Comparison of ENCODE assay signal across 14 mouse cellular contexts in the genomic region with DNA sequence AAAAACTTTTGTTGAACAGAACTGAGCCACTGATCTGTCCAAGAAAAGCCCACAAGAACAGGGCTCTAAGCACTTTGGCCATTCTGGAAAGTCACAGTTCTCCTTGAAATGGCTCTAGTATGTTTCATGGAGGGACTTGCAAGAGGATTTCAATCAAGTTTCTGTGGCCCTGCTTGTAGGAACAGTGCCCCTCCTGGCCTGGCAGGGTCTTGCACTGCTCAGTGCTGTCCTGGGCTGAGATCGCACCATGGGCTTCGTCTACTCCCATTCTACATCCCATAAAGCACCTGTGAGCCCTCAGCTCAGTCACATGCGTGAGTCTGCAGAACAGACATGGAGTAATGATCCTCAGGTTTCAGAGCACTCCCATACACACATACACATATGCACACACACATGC.
DNase-seq lines count a peak whose midpoint lies in the region; ATAC-seq and TF ChIP-seq lines count a peak whose summit lies in the region.
"Had no signal": no experiment of that assay in that cellular context is flagged by ENCODE, and none has a peak within 500 bp of the region (broad histone marks: within the 10 kb centered on the region; RNA-seq: fewer than 3 reads in every experiment).

No protein-coding gene starts in this region.

- TF ChIP-seq CTCF in intestine, postnatal 0 days (IDR thresholded peaks at IDR 0.05; ENCODE audit: low read depth) = peak; percentile 56
- peak; percentile 26; the same call in 1 of the 2 replicates for TF ChIP-seq CTCF in testis, adult 2 months (IDR thresholded peaks at IDR 0.05; ENCODE audit: control insufficient read depth, insufficient read depth, insufficient replicate concordance, low read depth, low read length)
- peak; percentile 56 for TF ChIP-seq CTCF in stomach, postnatal 0 days (IDR thresholded peaks at IDR 0.05; ENCODE audit: low read depth)

- H3K4me1 ChIP-seq in intestine, postnatal 0 days (replicated peaks; ENCODE audit: control insufficient read depth, insufficient read depth, low read length) = no peaks in the 10 kb centered on the region
- peaks cover 23% of the 10 kb centered on the region for H3K4me1 ChIP-seq in intestine, embryonic 15.5 days (replicated peaks)
- no peaks in the 10 kb centered on the region for H3K4me1 ChIP-seq in testis, adult 2 months (ENCODE audit: control insufficient read depth, insufficient read depth, low read length)
- peaks cover 2% of the 10 kb centered on the region for H3K4me1 ChIP-seq in stomach, postnatal 0 days (replicated peaks; ENCODE audit: control insufficient read depth, insufficient read depth)
- H3K4me1 ChIP-seq: midbrain, embryonic 13.5 days had no signal

- no peak overlapping the region for H3K9ac ChIP-seq in intestine, postnatal 0 days (ENCODE audit: low read depth, low read length)
- H3K9ac ChIP-seq in intestine, embryonic 15.5 days = no peak overlapping the region
- no peak overlapping the region for H3K9ac ChIP-seq in stomach, postnatal 0 days (ENCODE audit: low read length)
- H3K9ac ChIP-seq: embryonic facial prominence, embryonic 12.5 days; forebrain, embryonic 13.5 days; midbrain, embryonic 13.5 days had no signal

- H3K27me3 ChIP-seq in intestine, postnatal 0 days (replicated peaks; ENCODE audit: control insufficient read depth, insufficient read depth, low read length) = no peaks in the 10 kb centered on the region
- H3K27me3 ChIP-seq in intestine, embryonic 15.5 days (replicated peaks) = no peaks in the 10 kb centered on the region
- no peaks in the 10 kb centered on the region for H3K27me3 ChIP-seq in testis, adult 2 months (ENCODE audit: control insufficient read depth, insufficient read depth, low read length)
- no peaks in the 10 kb centered on the region for H3K27me3 ChIP-seq in stomach, postnatal 0 days (ENCODE audit: control insufficient read depth, insufficient read depth, low read length)
- H3K27me3 ChIP-seq: embryonic facial prominence, embryonic 12.5 days; forebrain, embryonic 13.5 days; midbrain, embryonic 13.5 days had no signal

- H3K27ac ChIP-seq in intestine, postnatal 0 days (ENCODE audit: low read depth, low read length) = no peak overlapping the region
- H3K27ac ChIP-seq in intestine, embryonic 15.5 days = no peak overlapping the region
- no peak overlapping the region for H3K27ac ChIP-seq in testis, adult 2 months (ENCODE audit: control insufficient read depth, insufficient read depth, low read depth, low read length)
- no peak overlapping the region for H3K27ac ChIP-seq in stomach, postnatal 0 days (replicated peaks)
- H3K27ac ChIP-seq: embryonic facial prominence, embryonic 12.5 days; forebrain, embryonic 13.5 days; midbrain, embryonic 13.5 days had no signal

- no peak for ATAC-seq in intestine, postnatal 0 days
- no peak for ATAC-seq in intestine, embryonic 15.5 days
- no peak for ATAC-seq in stomach, postnatal 0 days (ENCODE audit: low FRiP score, low TSS enrichment)
- ATAC-seq: forebrain, embryonic 13.5 days; midbrain, embryonic 13.5 days had no signal

- H3K9me3 ChIP-seq in intestine, postnatal 0 days (ENCODE audit: control insufficient read depth) = no peaks in the 10 kb centered on the region
- no peaks in the 10 kb centered on the region for H3K9me3 ChIP-seq in intestine, embryonic 15.5 days
- no peaks in the 10 kb centered on the region for H3K9me3 ChIP-seq in stomach, postnatal 0 days (ENCODE audit: control insufficient read depth, low read length)
- H3K9me3 ChIP-seq: embryonic facial prominence, embryonic 12.5 days; forebrain, embryonic 13.5 days; midbrain, embryonic 13.5 days had no signal

- no peaks in the 10 kb centered on the region; the same call in 1 of the 2 replicates for H3K36me3 ChIP-seq in intestine, postnatal 0 days (ENCODE audit: control insufficient read depth, insufficient read depth)
- H3K36me3 ChIP-seq in intestine, embryonic 15.5 days = no peaks in the 10 kb centered on the region
- H3K36me3 ChIP-seq in testis, adult 2 months (ENCODE audit: control insufficient read depth, insufficient read depth, low read length) = no peaks in the 10 kb centered on the region
- no peaks in the 10 kb centered on the region for H3K36me3 ChIP-seq in stomach, postnatal 0 days (ENCODE audit: control insufficient read depth, insufficient read depth, low read length)
- H3K36me3 ChIP-seq: midbrain, embryonic 13.5 days had no signal

- no peak overlapping the region for H3K4me3 ChIP-seq in intestine, postnatal 0 days (ENCODE audit: low read depth, low read length)
- no peak overlapping the region for H3K4me3 ChIP-seq in intestine, embryonic 15.5 days (replicated peaks)
- no peak overlapping the region for H3K4me3 ChIP-seq in testis, adult 2 months (ENCODE audit: control insufficient read depth, low read depth, low read length)
- H3K4me3 ChIP-seq in stomach, postnatal 0 days (ENCODE audit: low read depth, low read length) = no peak overlapping the region
- H3K4me3 ChIP-seq: embryonic facial prominence, embryonic 12.5 days; forebrain, embryonic 13.5 days; heart, embryonic 10.5 days; midbrain, embryonic 13.5 days had no signal

- DNase-seq in testis, postnatal 14 days (ENCODE audit: low spot score) = no peak
- DNase-seq in WW6 (ENCODE audit: low read depth, low spot score) = peak; percentile 14
- no peak for DNase-seq in stomach, postnatal 0 days (ENCODE audit: low spot score)
- DNase-seq in frontal cortex, postnatal 25 days (ENCODE audit: low spot score in 2 of 2) = no peak
- DNase-seq: cerebellum, postnatal 10 days; kidney, adult 9 months; layer of hippocampus, adult 9-11 months had no signal

- 96% methylated on average over 3 of the region's 3 CpGs for WGBS in intestine, postnatal 0 days
- 95% methylated on average over 3 of the region's 3 CpGs for WGBS in intestine, embryonic 15.5 days
- WGBS in stomach, postnatal 0 days = 91% methylated on average over 3 of the region's 3 CpGs

- H3K4me2 ChIP-seq in intestine, postnatal 0 days (replicated peaks; ENCODE audit: low read depth) = no peak overlapping the region
- no peak overlapping the region for H3K4me2 ChIP-seq in intestine, embryonic 15.5 days (replicated peaks)
- no peak overlapping the region for H3K4me2 ChIP-seq in stomach, postnatal 0 days (replicated peaks; ENCODE audit: low read depth)
- H3K4me2 ChIP-seq: embryonic facial prominence, embryonic 12.5 days; forebrain, embryonic 13.5 days; midbrain, embryonic 13.5 days had no signal

- no peak for TF ChIP-seq EP300 in stomach, postnatal 0 days (optimal IDR thresholded peaks at IDR 0.05)

- TF ChIP-seq POLR2A in testis, adult 2 months (IDR thresholded peaks at IDR 0.05; ENCODE audit: control insufficient read depth, low read depth, low read length) = no peak
